Mouse (Mus musculus): ENCODE results near the gene Rbfox1.

Rbfox1 gene

DNA sequence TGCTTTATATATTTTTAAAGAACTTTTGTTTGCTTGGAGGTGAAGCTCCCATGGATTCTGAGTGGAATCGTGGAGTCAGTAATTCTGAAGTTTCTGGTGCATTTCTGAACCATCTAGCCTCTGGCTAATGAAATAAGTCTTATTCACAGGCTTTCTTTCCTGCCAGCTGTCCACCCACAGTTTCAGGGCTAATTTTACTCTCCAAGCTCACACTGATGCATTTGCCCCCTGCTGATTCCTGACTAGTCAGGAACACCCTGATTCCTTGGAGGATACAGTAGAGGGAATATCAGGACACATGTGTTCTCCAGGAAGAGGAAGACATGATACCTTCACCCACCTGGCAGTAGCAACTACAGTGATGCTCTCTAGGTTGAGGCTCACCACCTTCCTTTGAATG, 763.6 kb downstream of the Rbfox1 start:
- no peak for DNase-seq (ENCODE audit: low read depth, low spot score)

DNA sequence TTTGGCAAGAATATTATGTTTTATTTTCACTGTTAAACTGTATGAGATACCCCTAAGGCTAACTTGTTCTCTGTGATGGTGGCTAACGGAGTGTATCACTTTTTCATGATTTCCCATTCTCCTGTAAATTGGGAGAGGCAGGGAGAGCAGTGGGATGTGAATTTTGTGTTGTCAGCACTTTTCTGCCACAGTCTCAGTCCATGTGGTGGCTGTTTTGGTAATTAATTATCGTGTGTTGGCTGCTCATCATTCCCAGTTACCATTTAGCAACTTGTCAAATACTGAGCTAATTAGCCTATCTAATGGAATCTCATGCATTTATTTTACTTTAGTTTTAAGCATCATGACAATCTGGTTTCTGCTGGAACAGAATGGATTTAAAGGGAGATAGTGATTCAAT, 773.4 kb downstream of the Rbfox1 start:
- DNase-seq (ENCODE audit: low read depth, low spot score): no peak

DNA sequence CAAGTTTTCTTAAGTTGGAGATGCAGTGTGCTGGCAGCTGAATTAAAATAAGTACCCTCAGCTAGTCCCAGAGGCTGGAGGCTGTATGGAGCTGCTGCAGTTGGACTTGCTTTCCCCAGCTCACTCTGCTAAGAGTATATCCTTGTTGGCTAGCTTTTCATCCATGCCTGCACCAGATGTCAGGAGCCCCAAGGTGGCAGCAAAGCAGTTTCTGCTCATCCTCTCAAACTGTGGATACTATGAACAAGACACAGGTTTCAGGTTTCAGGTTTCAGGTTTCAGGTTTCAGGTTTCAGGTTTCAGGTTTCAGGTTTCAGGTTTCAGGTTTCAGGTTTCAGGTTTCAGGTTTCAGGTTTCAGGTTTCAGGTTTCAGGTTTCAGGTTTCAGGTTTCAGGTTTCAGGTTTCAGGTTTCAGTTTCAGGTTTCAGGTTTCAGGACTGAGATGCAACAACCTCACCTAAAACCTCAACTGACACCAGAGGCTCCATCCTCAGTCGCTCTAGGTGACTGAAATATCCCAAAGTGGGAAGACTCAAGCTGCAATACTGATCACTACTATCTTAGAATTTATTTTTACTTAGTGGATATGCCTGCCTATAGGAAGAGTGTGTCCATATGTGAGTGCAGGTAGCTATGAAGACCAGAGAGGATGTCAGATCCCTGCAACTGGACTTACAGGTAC, 801.1 kb downstream of the Rbfox1 start:
- DNase-seq (ENCODE audit: low read depth, low spot score): no peak

DNA sequence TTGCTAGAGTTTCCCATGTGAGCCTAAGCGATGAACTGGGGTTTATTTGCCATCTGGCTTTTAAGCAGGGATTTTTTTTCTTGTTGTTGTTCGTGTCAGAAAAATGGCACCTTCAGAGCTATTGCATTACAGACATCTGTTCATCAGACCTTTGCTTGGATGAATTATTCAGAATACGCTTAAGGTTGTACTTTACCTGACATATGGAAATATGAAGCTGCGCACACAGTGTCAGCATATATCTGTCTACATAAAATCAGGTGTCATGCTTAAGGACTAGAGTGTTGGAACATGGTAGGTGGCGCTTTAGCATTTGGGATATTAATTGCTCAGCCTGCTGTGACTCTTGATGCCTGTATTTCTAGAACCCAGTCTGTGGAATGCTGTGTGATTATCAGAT, 819.7 kb downstream of the Rbfox1 start:
- DNase-seq (ENCODE audit: low read depth, low spot score): no peak

DNA sequence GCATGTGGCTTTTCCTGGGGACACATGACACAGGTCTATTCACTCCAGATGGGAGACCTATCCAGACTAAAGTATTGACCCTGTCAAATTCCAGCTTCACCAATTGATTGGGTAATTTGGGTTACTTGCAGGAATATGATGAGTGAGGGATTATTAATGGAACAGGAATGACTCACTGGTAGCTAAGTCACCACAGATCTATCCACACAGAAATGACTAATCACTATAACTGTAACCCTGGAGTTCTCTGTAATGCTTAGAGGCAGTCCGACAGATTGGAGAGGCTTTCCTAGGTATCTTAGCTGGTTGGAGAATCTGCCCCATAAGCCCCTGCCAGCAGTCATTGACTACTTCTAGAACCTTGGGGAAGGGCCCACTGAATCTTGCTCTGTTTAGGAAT, 827.2 kb downstream of the Rbfox1 start:
- DNase-seq (ENCODE audit: low read depth, low spot score): no peak

DNA sequence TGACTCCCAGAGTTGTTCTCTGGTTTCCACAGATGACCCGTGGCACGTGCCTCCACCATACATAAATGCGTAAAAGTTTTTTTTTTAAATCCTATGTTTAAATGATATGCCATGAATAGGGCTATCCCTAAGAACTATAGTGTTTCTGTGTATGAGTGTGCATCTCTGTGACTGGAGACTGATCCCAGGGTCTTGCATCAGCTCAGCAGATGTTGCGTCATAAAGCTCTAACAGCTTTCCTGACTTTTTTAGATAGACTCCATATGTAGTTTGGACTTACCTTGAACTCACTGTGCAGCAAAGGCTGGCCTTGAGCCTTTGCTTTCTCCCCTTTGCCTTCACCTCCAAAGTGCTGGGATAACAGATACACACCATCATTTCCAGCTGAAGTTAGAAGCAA, 830.1 kb downstream of the Rbfox1 start:
- no peak for DNase-seq (ENCODE audit: low read depth, low spot score)

DNA sequence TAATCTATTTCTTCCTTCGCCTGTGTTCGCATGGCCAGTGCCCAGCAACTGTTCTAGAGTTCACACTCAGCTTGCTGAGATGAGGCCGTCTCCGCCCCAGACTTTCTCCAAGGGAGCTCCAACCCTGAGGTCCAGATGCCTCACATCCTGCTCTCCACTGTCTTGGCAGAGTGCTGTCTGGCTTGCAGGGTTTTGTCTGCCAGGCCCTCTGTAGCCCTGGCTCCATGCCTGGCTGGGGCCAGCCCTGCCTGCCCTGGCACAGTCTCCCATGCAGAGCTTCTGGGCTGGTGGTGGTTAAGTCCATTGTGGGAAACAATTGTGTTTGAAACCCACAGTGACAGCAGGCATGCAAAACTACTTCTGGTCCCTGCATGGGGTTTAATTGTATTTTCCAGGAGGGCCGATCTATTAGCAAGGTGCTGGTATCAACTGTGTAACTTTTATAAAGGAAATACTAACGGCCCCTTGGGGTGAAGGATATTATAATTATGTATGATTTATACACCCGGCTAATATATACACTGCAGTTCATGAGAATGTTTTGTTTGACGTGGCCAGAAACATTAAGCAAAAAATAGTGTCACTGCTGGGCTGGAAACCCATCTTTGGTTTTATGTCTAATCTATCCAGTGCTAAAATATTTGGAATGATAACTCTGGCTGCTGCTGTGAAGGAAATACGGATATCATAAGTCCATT, 831.2 kb downstream of the Rbfox1 start:
- DNase-seq (ENCODE audit: low read depth, low spot score): peak; percentile 1

DNA sequence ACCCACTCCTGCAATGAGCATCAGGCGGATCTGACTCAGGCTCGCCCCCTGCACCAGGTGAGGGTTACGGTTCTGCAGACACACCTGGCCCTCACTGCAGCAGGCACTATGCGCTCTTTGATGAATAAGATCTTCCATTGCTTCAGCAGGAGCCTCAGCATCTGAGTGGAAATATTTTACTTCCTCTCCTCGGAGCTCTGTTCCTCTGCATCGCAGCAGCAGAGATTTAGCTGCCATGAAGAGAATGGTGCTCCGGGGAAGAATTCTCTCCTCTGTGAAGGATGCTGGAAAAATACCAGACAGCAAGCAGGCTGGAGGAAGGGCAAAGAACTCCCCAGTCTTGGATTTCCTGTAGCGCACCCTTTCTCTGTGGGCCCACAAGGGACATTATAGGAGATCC, 833.9 kb downstream of the Rbfox1 start:
- no peak for DNase-seq (ENCODE audit: low read depth, low spot score)

DNA sequence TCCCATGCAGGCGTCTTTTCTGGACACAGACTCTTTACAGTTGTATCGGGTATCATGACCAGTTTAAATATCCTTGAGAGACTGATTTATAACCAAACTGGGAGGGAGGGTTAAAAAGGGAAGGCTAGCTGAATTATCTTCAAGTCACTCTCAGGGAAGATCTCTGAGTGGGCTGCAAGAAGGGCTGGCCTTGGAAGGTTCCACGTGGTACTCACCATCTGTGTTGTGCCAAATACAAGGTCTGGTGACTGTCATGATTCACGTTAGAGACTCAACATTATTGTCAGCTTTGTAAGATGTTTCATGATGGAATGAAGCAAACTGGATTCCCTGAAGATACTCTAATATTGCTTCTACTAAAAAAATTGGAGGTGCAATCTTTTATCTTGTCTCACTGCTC, 847.5 kb downstream of the Rbfox1 start:
- no peak for DNase-seq (ENCODE audit: low read depth, low spot score)

DNA sequence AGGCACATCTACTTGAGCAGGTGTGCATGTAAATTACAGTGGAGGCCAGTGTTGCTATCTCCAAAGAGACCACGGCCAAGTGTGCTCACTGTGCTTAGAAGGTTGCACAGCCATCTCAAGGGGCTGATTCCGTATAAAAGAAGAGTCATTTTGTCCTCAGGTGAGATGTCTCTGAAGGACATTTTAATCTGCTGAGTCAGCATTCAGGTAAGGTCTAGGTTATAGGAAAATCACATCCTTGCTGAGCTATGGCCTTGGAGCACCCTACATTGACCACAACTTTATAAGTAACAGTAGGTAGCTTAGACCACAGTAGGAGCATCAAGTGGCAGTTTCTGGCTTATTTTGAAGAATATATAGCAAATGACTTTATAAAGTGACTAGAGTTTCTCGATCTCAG, 848.3 kb downstream of the Rbfox1 start:
- no peak for DNase-seq (ENCODE audit: low read depth, low spot score)

DNA sequence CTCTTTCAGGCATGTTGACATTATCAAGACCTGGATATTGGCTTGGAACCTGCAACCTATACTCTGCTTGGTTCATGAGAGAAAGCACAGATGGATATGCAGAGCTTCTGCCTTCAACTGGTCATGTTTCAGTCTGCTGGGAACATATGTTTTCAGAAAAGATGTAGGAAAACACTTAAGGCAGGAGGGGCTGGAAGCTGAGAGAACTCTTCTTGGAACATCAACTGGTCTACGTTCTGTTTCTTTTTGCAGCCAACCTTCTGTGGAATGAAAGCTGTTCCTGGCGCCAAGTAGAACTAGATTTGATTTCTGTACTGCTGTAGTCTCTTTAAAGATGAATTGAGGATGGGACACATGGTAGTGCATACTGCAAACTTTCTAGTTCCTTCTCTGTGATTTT, 851.4 kb downstream of the Rbfox1 start:
- no peak for DNase-seq (ENCODE audit: low read depth, low spot score)

DNA sequence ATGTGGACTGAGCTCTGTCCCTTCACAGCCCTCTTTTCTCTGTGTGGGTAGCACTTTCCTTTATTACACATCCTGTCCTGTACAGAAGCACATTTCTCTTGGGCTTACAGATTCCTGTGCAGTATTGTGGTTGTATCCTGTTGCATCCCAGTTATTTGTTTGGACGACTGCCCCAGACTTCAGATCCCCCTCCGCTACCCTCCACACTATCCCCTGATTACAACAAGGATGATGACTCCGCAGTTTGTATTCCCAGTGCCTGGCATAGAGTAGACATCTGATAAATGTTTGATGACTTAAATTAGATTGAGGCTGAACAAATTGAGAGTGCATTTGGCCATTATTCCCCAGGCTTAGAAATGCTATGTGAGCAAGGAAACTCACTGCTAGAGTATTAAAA, 851.8 kb downstream of the Rbfox1 start:
- DNase-seq (ENCODE audit: low read depth, low spot score): no peak

DNA sequence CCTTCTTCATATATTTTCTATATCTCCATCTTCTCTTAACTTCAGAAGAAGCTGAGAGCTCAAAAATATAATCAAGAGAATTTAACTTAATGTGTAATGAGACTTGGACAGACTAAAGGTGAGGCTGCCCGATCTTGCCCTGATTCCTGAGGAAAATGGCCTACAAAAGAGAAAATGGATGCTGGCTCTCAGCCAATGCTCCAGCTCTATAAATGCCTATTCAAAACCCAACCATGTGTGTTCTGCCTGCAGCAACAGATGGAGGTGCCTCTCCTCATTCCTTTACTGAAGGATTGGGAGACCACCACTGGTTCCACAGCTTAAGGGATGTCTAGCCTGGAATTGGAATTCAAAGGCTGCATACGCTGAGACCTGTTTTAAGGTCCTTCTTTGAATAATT, 861.0 kb downstream of the Rbfox1 start:
- no peak for DNase-seq (ENCODE audit: low read depth, low spot score)

DNA sequence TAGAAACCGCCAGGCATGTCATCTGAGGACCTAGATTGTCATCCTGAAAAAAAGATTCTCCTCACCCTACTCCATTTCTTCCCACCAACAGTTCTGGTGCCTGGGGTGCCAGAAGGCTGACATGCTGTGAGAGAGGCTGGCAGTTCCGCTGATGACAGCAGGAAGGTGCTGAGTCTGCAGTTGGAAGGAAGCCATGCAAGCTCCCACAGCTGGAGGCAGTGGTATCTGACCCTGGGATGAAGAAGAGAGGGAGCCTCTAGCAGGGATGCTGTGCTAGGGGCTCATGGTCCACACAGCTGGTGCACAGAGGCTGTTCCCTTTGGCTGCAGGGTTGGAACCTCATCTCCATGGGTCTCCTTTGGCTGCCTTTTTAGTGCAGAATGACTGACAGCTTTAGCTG, 865.3 kb downstream of the Rbfox1 start:
- DNase-seq (ENCODE audit: low read depth, low spot score): no peak

DNA sequence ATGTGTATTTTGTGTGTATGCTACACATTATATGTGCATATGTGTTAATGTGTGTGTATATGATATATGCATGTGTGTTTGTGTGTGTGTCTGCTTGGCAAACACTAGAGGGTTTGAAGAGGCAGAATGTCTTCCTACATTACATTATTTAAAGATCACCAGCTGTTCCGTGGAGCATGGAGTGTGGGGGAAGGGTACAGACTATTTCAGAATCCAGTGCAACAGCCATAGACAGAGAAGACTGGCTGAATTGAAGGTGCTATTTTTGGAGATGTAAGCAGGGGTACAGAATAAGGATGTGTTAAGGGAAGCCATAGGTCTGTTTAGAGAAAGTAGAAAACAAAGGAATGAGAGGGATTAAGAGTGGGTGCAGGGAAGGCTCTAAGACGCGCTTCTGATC, 869.7 kb downstream of the Rbfox1 start:
- peak; percentile 2 for DNase-seq (ENCODE audit: low read depth, low spot score)

DNA sequence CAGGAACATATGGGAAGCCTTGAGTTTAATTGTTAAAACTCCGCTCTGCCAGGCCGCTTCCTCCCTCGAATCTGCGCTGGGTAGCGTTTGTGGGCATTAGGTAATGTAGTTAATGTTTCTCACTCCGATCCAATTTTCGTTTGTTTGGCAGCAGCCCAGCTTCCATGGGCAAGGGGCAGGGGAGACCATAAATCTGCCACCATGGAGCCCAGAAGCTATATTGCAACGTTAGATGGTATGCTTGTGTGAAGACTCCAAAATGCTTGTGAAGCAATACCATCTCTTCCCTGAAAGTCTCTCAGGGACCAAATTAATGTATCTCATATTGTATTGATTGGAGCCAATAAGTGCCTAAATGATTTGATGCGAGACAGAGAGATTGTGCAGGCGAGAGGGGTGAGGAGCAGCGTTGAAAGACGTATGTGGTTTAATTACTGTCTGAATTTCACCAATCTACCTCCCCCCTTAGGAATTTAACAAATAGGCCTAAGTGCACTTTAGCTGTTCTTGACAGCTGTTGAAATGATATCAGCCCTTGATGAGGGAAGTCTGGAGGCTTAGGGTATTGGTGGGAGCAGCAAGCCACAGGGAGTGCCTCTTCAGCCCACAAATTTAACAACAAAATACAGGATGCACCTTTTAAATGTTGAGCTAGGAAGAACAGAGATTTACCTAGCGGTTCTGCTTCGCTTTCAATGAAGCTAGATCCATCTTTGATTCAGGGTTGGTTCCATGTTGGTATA, 884.5 kb downstream of the Rbfox1 start:
- DNase-seq (ENCODE audit: low read depth, low spot score): no peak

DNA sequence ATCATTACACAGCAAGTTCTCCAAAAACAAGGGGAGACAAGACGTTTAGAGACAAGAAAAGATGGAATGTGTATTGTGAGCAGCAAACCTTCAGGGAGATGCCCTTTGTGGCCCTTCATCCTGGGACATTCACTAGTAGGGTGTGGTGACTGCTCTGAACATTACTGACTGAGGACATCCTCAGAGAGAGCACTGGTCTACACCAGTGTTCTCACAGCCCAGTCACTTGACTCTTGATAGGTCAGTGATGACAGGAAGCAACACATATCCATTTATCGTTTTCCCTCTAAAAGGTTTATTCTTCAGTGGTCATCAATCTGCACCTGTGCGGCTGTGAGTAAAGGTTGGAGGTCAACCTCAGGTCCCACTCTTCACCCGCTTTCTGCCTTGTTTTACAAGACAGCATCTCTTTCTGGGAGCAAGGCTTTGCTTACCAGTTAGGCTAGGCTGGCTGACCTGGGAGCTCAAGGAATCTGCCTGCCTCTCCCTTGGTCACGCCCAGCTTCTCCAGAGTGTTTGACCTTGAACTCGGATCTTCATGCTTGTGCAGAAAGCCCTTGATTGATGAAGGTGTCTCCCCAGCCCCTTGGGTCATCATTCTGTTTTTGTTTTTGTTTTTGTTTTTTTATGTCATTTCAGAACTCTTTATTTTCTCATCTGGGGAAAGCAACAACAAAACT, 892.5 kb downstream of the Rbfox1 start:
- DNase-seq (ENCODE audit: low read depth, low spot score): no peak

DNA sequence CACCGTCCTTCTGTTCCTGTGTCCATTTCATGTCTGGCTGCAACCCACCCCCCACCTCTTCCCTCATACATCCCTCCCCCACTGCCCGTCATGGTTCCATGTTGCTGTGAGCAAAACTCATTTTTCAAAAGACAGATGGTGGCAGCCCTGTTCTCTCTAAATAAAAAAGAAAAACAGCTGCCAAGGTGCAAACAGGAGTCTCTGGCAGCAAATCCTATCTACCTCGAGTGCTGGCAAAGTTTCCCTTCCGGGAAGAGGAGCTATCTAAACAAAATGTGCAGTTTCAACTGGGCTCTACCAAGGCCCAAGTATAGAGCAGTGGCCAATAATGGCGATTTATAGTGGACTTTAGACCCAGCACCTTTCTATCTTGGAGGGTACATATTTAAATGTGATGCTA, 899.0 kb downstream of the Rbfox1 start:
- DNase-seq (ENCODE audit: low read depth, low spot score): no peak

DNA sequence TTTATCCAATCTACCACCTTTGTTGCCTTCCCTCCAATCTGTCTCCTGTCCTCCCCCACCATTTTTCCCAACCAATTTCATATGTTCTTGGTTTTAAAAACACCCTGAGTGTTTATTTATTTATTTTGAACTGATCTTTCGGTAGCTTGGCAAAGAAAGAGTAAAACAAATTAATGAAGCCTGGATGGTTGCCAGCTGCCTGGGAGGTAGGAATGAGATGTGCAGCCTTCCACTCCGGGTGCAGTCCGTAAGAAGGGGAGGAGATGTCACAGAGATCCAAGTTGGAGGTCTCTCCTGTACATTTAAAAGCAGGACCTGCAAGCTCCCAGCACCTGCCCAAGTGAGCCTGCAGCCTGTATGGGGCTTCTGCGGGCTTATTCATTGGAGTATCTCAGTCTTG, 899.9 kb downstream of the Rbfox1 start:
- DNase-seq (ENCODE audit: low read depth, low spot score): no peak

DNA sequence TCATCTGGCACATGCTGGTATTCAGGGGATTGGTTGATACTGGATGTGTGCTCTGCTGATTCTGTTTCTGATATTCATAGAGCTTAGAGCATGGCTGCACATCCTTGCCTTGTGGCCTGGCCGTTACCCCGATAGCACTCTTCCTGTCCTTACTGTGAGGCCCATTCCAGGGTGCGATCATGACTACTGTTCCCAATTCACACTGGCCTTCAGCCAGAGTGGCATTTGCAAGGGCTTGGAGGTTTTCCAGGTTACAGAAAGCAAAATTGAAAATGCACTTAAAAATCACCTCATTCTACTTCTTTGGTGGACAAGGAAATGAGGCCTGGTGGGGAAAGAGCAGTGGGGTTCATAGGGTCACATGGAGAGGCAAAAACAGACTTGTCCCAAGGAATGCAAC, 906.1 kb downstream of the Rbfox1 start:
- no peak for DNase-seq (ENCODE audit: low read depth, low spot score)

DNA sequence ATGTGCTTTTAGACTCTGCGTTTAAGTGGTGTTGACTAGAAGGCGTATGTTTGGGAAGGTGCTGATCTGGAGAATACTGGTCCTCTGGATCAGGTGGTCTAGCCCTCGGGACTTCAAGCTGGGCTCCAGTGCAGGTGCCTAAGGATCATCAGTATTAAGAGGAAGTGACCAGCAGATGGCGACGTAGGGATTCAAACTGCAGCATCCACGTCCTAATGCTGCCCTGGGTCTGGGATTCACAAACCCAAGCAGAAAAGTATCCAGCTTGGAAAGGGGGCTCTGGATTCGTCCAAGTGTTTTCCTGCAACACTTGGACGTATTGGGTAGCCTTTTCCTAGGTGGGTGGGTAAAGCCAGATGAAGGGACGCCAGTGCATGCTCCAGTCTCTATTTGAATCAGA, 906.5 kb downstream of the Rbfox1 start:
- DNase-seq (ENCODE audit: low read depth, low spot score): peak; percentile 27

DNA sequence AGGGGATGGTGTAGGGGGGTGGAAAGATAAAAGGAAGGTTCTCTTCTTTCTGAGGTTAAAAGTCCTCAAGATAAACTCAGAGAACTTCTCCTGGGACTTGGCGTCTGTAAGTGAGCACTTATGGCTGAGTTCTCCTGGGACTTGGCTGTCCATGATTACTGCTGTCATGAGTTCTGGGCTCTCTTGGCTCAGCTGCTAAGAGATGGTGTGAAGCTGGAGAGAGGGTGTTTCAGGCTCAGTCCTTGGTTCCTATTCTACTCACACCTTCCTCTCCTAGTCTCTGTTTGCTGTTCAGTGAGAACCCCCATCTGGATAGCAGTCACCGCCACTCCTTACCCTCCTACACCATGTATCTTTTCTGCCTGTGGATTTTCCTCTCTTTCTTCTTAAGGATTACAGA, 921.1 kb downstream of the Rbfox1 start:
- DNase-seq (ENCODE audit: low read depth, low spot score): no peak
